Mouse (Mus musculus): ENCODE results near the gene Tbc1d8b. TPM values are rescaled to one million over a fixed set of nuclear protein-coding genes. Genes with fewer than 3 reads are reported as not detected.

Tbc1d8b gene
- polyA plus RNA-seq, 1 experiment from 2014 or later = 0.76 TPM

DNA sequence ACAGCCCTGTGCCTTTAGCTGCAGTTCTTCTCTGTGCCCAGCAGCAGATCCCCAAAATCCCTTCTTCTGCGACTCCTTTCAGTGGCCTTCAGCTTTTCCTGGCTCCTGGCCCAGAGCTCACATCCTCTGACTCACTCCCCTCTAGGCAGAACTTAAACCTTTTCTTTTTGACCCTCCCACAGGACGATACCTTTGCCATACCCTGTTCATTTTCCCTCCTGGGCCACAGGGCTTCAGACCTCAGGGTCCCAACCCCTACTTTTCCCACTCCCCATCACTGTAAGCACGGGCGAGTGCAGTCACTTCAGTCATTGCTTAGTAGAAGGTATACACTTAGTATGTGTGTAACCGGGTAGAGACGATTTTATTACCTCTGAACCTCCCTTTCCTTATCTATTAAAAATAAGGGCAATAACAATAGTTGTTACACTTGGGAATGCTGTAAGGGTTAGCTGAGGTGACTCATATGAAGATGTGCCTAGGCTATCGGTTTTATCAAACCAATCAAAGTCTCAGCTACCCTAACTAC is 90.4 kb downstream of the Tbc1d8b start:
- no peaks in the 10 kb centered on the region for H3K27me3 ChIP-seq (replicated peaks; ENCODE audit: control insufficient read depth, insufficient read depth, low read length)
- no peak for ATAC-seq
- no peak overlapping the region for H3K27ac ChIP-seq (ENCODE audit: low read length)
- H3K36me3 ChIP-seq (ENCODE audit: control insufficient read depth, insufficient read depth) = no peaks in the 10 kb centered on the region
- H3K9me3 ChIP-seq (ENCODE audit: control insufficient read depth, low read length) = no peaks in the 10 kb centered on the region
- no peak overlapping the region for H3K4me3 ChIP-seq (replicated peaks; ENCODE audit: low read length)
- no peak overlapping the region for H3K4me2 ChIP-seq (ENCODE audit: low read length)
- H3K9ac ChIP-seq (replicated peaks; ENCODE audit: low read depth, low read length) = no peak overlapping the region
- 74% methylated on average over 7 of the region's 7 CpGs for WGBS
- H3K4me1 ChIP-seq (replicated peaks; ENCODE audit: control insufficient read depth, insufficient read depth, low read length) = no peaks in the 10 kb centered on the region

DNA sequence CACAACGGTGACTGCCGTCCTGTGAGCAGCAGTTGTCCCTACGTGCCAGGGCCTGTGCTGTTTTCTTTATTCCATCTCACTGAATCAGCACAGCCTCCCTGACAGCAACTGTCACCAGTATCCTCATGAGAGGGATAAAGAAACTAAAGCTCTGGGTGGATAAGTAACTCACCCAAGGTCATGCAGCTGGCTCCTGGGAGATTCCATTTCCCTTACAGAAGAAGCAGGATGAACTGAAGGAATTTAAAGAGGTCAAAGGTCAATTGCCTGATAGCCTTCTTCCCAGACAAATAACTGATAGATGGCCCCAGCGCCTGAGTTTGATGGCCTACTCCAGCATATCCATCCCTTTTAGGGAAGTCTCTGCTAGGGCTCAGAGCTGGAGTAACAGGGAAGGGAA is 92.6 kb downstream of the Tbc1d8b start:
- H3K9me3 ChIP-seq (ENCODE audit: control insufficient read depth, low read length) = no peaks in the 10 kb centered on the region
- no peaks in the 10 kb centered on the region for H3K36me3 ChIP-seq (ENCODE audit: control insufficient read depth, insufficient read depth)
- 49% methylated on average over 4 of the region's 4 CpGs for WGBS
- H3K4me3 ChIP-seq (replicated peaks; ENCODE audit: low read length) = no peak overlapping the region
- no peak overlapping the region for H3K4me2 ChIP-seq (ENCODE audit: low read length)
- no peaks in the 10 kb centered on the region for H3K4me1 ChIP-seq (replicated peaks; ENCODE audit: control insufficient read depth, insufficient read depth, low read length)
- H3K27me3 ChIP-seq (replicated peaks; ENCODE audit: control insufficient read depth, insufficient read depth, low read length) = no peaks in the 10 kb centered on the region
- no peak overlapping the region for H3K9ac ChIP-seq (replicated peaks; ENCODE audit: low read depth, low read length)
- no peak for ATAC-seq
- no peak overlapping the region for H3K27ac ChIP-seq (ENCODE audit: low read length)

DNA sequence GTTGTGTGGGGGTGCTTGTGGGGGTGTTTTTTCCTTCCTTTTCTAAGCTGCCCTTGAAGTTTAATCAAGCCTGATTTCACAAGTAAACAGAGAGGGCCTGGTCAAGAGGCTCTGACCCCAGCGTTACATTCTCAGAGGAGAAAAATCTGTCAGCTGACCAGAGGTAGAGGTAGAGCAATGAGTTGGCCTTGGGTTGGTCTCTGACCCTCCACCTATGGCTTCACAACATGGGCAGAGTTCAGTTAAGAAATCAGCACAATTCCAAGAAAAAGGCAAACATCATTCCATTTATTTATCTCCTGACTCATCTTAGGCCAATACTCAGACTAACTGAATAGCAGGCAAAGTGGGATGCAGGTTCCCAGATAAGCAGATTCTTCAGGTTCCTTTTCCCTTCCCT is 94.1 kb downstream of the Tbc1d8b start:
- Histone ChIP-seq H3K4me2 (ENCODE audit: low read length) (no peak overlapping the region), H3K9me3 (ENCODE audit: control insufficient read depth, low read length) (no peaks in the 10 kb centered on the region), H3K4me1 (replicated peaks; ENCODE audit: control insufficient read depth, insufficient read depth, low read length) (no peaks in the 10 kb centered on the region), H3K27me3 (replicated peaks; ENCODE audit: control insufficient read depth, insufficient read depth, low read length) (no peaks in the 10 kb centered on the region), H3K27ac (ENCODE audit: low read length) (no peak overlapping the region), H3K4me3 (replicated peaks; ENCODE audit: low read length) (no peak overlapping the region), H3K36me3 (ENCODE audit: control insufficient read depth, insufficient read depth) (no peaks in the 10 kb centered on the region), H3K9ac (replicated peaks; ENCODE audit: low read depth, low read length) (no peak overlapping the region)
- WGBS = 83% methylated on average over 1 of the region's 1 CpGs
- ATAC-seq = no peak

DNA sequence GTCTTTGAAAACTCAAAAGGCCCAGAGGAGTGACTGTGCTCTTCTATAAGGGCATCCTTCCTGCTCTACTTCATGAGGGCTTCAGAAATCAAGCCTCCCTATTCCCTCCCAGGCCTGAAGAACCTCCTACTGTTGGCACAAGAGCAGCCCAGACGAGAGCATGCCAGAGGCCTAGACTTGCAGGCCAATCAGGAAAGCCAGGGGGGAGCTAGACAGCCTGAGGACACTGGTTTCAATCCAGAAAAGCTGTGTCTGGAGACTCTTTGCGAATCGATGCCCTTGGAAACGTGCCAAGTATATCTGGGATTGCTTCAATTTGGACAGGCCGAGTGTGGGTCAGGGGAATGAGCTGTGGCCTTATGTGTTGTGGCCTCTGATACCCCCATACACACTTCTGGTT is 94.6 kb downstream of the Tbc1d8b start:
- WGBS = 71% methylated on average over 5 of the region's 5 CpGs
- no peak for ATAC-seq

DNA sequence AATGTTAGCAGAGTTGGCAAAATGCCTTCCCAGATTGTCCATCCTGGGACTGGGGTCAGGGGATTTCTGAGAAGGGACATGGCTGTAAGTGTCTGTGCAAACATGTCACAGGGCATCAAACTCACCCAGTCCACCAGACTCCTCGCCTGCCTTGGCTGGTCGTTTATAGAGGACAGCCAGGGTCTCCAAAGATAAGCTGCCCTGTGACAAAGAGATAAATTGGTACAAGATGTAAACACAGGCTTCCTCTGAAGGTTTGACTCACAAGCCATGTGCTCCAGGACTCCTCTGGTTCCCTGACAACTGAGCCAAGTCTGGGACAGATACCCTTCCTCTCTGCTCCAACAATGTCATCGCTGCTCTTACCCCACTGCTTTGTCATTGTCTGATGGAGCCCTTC is 96.2 kb downstream of the Tbc1d8b start:
- no peak overlapping the region for H3K27ac ChIP-seq (ENCODE audit: low read length)
- H3K4me1 ChIP-seq (replicated peaks; ENCODE audit: control insufficient read depth, insufficient read depth, low read length) = no peaks in the 10 kb centered on the region
- no peak overlapping the region for H3K4me3 ChIP-seq (replicated peaks; ENCODE audit: low read length)
- 61% methylated on average over 3 of the region's 3 CpGs for WGBS
- H3K4me2 ChIP-seq (ENCODE audit: low read length) = no peak overlapping the region
- H3K36me3 ChIP-seq (ENCODE audit: control insufficient read depth, insufficient read depth) = no peaks in the 10 kb centered on the region
- no peaks in the 10 kb centered on the region for H3K9me3 ChIP-seq (ENCODE audit: control insufficient read depth, low read length)
- H3K27me3 ChIP-seq (replicated peaks; ENCODE audit: control insufficient read depth, insufficient read depth, low read length) = no peaks in the 10 kb centered on the region
- no peak for ATAC-seq
- H3K9ac ChIP-seq (replicated peaks; ENCODE audit: low read depth, low read length) = no peak overlapping the region

More for the DNA sequence above, 94.6 kb downstream of the Tbc1d8b start:
- no peak overlapping the region for H3K27ac ChIP-seq (ENCODE audit: low read length)
- no peaks in the 10 kb centered on the region for H3K9me3 ChIP-seq (ENCODE audit: control insufficient read depth, low read length)
- H3K4me3 ChIP-seq (replicated peaks; ENCODE audit: low read length) = no peak overlapping the region
- no peak overlapping the region for H3K4me2 ChIP-seq (ENCODE audit: low read length)
- H3K4me1 ChIP-seq (replicated peaks; ENCODE audit: control insufficient read depth, insufficient read depth, low read length) = no peaks in the 10 kb centered on the region
- no peak overlapping the region for H3K9ac ChIP-seq (replicated peaks; ENCODE audit: low read depth, low read length)
- no peaks in the 10 kb centered on the region for H3K27me3 ChIP-seq (replicated peaks; ENCODE audit: control insufficient read depth, insufficient read depth, low read length)
- H3K36me3 ChIP-seq (ENCODE audit: control insufficient read depth, insufficient read depth) = no peaks in the 10 kb centered on the region

DNA sequence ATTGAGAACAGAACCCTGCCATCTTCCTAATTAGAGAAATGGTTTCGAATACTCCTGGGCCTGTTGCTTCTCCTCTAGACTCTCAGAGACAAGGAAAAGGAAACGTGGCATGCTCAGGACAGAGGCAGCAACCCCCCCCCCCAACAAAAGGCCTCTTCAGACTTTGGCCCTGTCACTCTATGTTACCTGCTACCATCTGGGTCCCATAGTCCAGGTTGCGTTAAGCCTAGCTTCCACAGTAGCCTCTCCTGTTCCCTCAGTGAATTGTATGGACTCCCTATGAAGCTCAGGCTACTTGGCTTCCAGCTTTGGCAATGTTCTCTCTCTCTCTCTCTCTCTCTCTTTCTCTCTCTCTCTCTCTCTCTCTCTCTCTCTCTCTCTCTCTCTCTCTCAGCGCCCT is 96.8 kb downstream of the Tbc1d8b start:
- Histone ChIP-seq H3K27me3 (replicated peaks; ENCODE audit: control insufficient read depth, insufficient read depth, low read length) (no peaks in the 10 kb centered on the region), H3K27ac (ENCODE audit: low read length) (no peak overlapping the region), H3K4me3 (replicated peaks; ENCODE audit: low read length) (no peak overlapping the region), H3K9me3 (ENCODE audit: control insufficient read depth, low read length) (no peaks in the 10 kb centered on the region), H3K9ac (replicated peaks; ENCODE audit: low read depth, low read length) (no peak overlapping the region), H3K36me3 (ENCODE audit: control insufficient read depth, insufficient read depth) (no peaks in the 10 kb centered on the region), H3K4me2 (ENCODE audit: low read length) (no peak overlapping the region), H3K4me1 (replicated peaks; ENCODE audit: control insufficient read depth, insufficient read depth, low read length) (no peaks in the 10 kb centered on the region)
- WGBS = 77% methylated on average over 4 of the region's 4 CpGs
- ATAC-seq = no peak

DNA sequence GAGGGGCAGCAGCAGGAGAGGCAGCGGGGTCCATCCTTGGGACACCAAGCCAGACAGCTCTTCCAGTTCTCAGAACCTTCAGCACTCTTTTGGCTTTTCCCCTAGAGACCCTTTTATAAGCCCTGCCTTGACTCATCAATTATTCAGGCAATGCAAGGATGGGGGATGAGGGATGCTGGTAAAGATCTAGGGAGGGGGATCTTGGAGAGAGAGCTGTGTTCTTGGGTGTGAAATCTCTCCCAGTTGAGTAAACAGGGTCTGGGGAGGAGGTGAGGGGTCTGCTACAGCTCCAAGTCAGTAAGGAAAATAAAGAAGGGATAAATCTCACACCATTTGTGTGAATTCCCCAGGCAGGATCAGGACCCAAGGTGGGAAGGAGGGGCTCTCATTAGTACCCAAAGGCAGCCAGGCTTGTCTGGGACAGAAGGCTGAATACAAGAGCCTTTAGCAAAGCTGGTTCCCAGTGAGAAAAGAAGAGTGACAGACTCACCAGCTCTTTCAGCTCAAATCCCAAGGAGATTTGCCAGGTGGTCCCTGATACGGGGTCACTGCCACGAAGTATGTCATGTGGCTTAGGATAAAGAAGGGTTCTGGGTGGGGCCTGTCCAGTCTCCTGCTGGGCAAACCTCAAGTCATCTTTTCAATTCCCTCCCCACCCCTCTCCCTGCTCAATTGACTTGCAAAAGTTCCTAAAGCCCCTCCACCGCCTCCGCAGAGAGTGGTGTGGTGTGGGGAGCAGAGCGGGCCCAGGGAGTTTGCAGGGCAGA is 97.7 kb downstream of the Tbc1d8b start, which contains the start of gene Ripply1:
Ripply1 (minus strand) TSS at position 76 of the 767 bp plus-strand sequence.
- Histone ChIP-seq H3K4me2 (ENCODE audit: low read length) (no peak within 1 kb of the TSS), H3K4me1 (replicated peaks; ENCODE audit: control insufficient read depth, insufficient read depth, low read length) (no peaks in the 10 kb centered on the region)
- peak; percentile 52 for ATAC-seq

DNA sequence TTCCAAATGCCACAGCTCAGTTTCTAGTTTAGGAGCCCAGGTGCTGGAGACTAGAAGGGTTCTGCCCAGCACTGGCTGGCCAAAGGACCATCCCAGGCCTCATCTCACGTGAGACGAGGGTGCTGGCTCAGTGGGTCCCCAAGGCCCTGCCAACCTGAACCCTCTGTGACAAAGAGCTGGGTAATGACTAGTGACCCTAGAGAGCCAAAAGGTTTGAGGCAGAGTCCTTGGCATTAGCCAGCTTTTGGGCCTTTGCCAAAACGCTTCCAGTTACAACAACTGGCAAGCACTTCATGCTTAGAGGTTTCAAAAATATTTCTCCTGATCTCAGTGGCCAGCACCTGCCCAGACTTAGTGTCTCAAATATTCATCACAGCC is 98.2 kb downstream of the Tbc1d8b start:
- Histone ChIP-seq H3K27ac (ENCODE audit: low read length) (no peak overlapping the region), H3K9me3 (ENCODE audit: control insufficient read depth, low read length) (no peaks in the 10 kb centered on the region), H3K4me3 (replicated peaks; ENCODE audit: low read length) (no peak overlapping the region), H3K27me3 (replicated peaks; ENCODE audit: control insufficient read depth, insufficient read depth, low read length) (no peaks in the 10 kb centered on the region), H3K9ac (replicated peaks; ENCODE audit: low read depth, low read length) (no peak overlapping the region), H3K4me2 (ENCODE audit: low read length) (no peak overlapping the region), H3K4me1 (replicated peaks; ENCODE audit: control insufficient read depth, insufficient read depth, low read length) (no peaks in the 10 kb centered on the region), H3K36me3 (ENCODE audit: control insufficient read depth, insufficient read depth) (no peaks in the 10 kb centered on the region)
- 44% methylated on average over 3 of the region's 3 CpGs for WGBS
- ATAC-seq = no peak

More for the DNA sequence above, 97.7 kb downstream of the Tbc1d8b start, which contains the start of gene Ripply1:
- no peaks in the 10 kb centered on the region for H3K36me3 ChIP-seq (ENCODE audit: control insufficient read depth, insufficient read depth)
- no peaks in the 10 kb centered on the region for H3K9me3 ChIP-seq (ENCODE audit: control insufficient read depth, low read length)
- H3K27me3 ChIP-seq (replicated peaks; ENCODE audit: control insufficient read depth, insufficient read depth, low read length) = no peaks in the 10 kb centered on the region
- no peak within 1 kb of the TSS for H3K9ac ChIP-seq (replicated peaks; ENCODE audit: low read depth, low read length)
- 20% methylated on average over 6 of the region's 6 CpGs for WGBS
- no peak within 1 kb of the TSS for H3K4me3 ChIP-seq (replicated peaks; ENCODE audit: low read length)
- H3K27ac ChIP-seq (ENCODE audit: low read length) = no peak within 1 kb of the TSS

DNA sequence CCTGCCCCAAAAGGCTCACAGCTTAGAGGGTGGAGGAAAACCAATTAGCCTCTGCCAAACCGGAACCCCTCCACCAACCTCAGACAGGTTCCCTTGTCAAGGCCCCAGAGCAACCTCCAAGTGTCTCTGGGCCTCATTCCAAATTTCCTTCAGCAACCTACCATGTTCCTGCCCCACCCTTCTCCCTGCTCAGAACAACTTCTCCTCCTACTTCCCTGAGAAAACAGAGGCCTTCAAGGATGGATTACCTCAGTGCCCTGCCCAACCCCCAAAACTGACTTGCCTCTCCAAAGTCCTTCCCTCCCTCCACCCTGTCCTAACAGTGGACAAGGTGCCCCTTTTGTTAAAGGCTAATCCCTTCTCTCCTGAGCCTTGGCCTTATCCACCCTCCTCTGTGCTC is 101.0 kb downstream of the Tbc1d8b start:
- Histone ChIP-seq H3K4me2 (ENCODE audit: low read length) (no peak overlapping the region), H3K27ac (ENCODE audit: low read length) (no peak overlapping the region), H3K4me1 (replicated peaks; ENCODE audit: control insufficient read depth, insufficient read depth, low read length) (no peaks in the 10 kb centered on the region), H3K27me3 (replicated peaks; ENCODE audit: control insufficient read depth, insufficient read depth, low read length) (no peaks in the 10 kb centered on the region), H3K36me3 (ENCODE audit: control insufficient read depth, insufficient read depth) (no peaks in the 10 kb centered on the region), H3K4me3 (replicated peaks; ENCODE audit: low read length) (no peak overlapping the region), H3K9me3 (ENCODE audit: control insufficient read depth, low read length) (no peaks in the 10 kb centered on the region), H3K9ac (replicated peaks; ENCODE audit: low read depth, low read length) (no peak overlapping the region)
- ATAC-seq = no peak
- WGBS = 44% methylated on average over 1 of the region's 1 CpGs
